Mouse (Mus musculus) spleen, postnatal 36 days (tissue): ENCODE results near the gene B3galt1.

Source experiments
- DNase-seq, 2 experiments: peaks; one replicate each; pipeline ENCODE4 v3.0.0; 2022; ENCODE audit warnings: low spot score in 2 of 2, mixed read lengths in 1 of 2

The B3galt1 gene

DNA sequence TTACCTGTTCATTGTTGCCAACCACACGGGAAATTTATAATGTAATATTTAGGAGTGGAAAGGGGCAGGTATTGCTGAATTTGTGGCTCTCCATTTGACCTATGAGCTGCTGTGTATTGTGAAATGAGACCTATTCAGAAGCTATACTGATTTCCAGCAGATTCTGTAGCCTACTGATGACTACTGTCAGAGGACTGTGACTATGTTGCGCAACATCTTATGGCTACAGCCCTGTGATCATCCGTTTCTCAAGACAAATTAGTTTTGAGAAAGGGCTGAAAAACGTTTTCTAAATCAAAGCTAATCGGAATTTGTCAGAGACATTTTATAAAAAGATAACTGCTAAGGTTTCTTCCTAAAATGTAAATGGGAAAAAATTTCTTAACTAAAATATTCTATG is 158.6 kb downstream of the B3galt1 start:
- DNase-seq, result no peak

DNA sequence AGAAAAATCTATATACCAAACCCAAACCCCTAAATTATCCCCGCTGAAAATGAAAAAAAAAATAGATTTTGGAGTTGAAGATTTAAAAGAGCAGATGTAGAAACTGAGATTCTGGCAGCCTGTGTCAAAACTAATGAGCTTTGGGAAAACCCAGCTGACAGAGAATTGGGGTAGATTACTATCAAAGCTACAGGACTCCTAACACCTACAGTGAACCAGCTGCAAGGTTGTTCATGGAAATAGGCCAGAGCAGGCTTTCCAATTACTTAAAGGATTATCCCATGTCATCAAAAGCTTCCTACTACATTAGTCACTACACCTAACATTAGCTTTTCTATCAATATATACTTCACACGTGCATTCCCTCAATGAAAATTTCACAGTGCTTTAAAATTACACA is 165.1 kb downstream of the B3galt1 start:
- no peak for DNase-seq

DNA sequence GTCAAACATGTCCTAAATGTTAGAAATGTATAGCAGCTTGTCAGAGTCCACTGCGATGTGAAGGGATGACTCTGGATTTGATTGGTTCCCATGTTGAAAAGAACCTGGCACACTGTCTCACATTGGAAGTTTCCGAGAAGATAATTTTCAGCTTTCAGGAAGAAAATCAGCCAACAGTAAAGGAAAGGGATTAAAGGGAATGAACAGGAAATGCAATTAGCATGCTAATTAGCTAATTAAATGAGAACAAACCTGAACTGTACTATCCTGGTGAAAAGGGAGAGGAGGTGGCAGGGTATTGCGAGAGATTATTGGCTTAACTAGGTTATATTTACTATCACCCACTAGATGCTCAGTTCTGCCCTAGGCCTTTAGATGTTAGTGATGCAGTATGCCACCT is 185.9 kb downstream of the B3galt1 start:
- DNase-seq, result no peak

DNA sequence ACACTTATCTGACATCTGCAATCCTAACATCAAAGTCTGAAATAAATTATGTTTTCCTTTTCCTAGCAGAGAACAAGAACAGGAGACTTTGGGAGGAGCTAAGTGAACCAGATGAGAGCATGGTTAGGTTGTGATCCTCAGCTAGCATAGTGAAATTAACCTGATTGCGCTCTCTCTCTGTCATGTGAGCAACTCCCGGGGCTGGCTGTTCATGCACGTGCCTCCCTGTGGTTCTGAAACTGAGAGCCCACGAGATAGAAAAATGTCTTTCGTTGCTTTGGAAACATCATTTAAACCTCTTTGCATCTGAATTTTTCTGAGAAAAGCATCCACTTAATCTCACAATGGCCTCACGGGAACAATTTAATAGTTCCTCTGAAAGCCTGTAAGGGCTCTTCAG is 190.8 kb downstream of the B3galt1 start:
- no peak for DNase-seq

DNA sequence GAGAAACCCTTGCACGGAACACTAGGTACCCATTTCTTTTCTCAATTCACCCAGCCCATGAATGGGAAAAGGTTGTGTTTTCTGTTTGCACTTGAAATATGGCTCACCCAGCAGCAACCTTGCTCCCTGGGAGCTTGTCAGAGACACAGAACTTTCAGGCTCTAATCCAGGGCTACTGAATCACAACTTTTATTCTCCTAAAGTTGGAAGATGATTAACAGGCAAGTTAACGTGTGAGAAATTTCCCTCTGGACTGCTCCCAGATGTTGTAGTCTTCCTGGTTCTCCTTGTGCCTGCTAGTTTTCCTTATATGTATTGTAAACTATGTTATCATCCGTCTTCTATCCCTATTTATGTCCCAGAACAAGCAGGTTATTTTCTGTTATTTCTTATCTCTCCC is 221.9 kb downstream of the B3galt1 start:
- DNase-seq, result no peak

DNA sequence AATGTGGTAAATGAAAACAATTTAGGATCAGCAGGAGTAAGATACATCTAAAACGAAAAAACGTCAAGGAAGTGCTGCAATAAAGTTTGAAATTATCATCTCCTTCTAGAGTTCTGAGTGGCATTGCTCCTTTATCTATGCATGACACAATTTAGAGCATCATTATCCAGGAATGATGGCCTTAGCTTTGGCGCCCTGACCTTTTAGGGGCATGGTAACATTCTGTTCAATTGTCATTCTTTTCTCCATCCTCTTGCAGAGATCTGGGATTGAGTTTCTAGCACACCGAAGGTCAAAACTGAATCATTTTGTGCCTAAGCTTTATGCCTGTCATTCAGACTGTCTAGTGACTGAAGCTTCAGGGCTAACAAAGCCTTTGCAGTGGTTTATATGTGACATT is 231.9 kb downstream of the B3galt1 start:
- no peak for DNase-seq

DNA sequence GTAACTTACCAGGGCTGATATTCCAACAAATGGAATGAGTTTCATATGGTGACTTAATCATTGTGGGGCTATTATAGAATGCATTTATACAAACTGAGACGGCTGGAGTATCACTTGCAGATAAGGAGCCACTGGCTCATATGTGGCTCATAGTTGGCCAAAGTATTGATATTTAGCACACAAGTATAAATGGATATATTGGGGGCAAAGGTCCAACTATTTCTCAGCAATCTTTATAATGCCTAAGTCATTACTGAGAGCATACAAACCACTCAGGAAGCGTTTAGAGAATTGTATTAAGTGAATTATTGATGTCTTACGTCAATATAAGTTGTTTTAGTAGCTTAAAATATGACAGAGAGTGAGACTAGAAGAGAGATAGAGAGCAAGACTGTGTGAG is 234.3 kb downstream of the B3galt1 start:
- DNase-seq, result no peak

DNA sequence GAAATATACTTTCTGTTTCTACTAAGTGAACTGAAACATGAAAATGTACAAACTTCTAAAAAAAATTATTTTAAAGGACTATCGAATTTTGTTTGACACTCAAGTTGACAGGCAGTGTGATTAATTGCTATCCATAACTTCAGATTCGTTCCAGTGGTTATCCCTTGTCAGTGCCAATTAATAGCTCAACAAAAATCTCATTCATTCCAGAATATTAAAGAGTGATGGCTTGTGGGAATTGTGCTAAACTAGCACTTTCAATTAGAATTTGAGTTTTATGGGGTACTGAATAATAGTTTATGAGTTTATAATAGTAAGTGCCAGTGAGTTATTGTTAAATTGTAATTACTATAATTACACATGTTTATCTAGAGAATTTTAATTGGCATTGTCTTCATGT is 250.5 kb downstream of the B3galt1 start:
- DNase-seq, result no peak

DNA sequence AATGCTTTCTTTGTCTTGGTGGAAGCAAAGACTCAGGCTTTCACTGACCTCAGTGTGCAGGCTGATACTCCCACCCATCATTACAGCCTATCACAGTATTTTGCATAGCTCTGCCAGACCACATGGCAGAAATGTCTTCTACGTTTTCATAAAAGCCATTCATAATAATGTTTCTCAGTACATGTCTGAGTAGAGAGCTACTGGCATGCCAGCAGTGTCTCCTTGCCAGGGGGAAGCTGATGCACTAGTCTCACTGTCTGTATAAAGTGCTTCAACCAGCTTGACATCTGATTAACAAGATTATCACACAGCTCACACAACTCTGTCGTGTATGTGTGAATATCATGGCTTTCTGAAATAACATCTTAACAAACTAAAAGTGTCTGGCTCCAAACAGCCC is 252.3 kb downstream of the B3galt1 start:
- no peak for DNase-seq

DNA sequence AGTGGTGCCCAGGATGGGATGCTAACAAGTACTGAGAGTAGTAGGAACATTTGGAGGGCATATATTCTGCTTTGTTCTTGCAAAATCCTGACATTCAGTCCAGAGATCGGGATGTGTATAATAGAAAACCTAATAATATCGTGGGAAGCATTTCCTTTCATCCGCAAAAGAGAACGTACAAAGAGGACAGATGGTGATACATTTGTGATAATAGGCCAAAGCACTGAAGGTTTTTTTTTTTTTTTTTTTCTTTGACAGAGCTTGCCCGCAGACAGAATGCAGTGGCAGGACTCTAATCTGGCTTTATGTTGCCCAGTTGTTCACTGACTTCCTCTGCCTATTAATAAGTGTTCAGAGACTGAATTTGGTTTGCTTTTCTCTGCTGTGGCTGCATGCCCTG is 256.7 kb downstream of the B3galt1 start:
- DNase-seq, result no peak

DNA sequence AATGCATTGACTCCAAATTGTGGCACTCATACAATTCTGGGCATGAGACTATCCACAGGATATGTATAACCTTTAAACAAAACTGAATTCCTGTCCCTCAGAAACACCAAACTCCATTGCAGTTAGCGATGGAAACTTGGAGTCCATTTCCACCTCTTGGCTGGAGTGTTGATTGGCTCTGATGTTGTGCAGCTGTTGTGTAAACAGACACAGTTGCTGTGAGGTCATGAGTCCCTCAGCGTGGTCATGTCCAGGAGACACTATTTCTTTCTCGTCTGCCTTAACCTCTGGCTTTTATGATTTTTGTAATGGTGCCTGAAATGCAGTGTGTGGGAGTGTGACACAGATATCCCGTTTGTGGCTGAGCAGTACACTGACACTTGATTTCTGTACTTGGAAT is 262.0 kb downstream of the B3galt1 start:
- no peak for DNase-seq

DNA sequence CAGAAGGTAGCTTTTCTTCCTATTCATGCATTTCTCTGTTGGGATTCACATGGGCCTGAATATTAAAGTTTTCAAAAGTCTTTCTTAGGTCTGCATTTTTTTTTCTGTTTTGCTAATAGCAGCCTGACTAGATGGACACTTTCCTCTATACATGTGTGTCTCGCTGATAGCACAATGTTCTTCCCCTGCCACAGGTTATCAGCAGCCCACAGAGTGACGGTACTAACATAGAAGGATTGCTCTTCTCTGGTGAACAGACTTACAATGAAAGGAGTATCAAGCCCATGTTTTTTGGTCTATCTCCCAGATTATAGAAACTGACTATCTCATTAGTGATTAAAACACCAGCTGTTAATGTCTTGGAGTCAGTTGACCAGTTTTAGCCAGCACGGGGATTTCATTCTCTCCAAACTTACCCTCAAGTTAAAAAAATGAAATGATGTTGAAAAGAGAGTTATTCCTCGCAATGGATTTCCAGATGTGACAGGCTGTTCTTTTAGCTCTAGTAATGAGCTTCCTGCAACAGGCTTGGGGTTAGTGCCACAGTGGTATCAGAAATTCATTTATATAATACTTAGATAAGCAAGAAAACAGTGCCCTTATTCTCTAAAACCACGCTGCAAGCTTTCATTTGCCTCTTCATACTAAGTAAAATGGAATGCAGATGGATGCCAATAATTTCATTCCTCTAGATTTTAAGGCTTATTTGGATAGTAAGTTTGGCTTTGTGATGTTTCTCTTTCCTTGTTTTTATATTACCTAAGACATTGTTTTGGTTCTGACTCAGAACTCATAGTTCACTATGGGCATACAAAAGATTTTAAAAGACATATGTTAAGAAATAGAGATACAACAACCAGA is 263.6 kb downstream of the B3galt1 start:
- no peak for DNase-seq

DNA sequence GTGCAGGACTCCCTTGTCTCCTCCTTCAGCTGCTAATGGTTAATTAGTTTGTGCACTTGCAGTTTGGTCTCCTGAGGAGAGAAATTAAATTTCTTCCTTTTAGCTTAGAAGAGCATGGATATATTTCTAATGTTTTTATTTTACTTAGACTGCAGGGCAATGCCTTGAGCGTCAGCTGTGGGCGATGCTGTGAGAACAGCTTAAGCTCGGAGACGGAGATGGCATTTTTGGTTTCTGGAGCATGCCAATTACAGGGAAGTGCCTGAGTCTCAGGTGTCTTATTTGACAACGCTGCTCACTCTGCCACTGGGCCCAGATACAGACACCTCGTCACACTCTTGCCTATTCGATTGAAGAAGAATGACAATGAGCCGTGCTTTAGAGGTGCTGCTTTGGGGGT is 282.1 kb downstream of the B3galt1 start:
- no peak for DNase-seq

DNA sequence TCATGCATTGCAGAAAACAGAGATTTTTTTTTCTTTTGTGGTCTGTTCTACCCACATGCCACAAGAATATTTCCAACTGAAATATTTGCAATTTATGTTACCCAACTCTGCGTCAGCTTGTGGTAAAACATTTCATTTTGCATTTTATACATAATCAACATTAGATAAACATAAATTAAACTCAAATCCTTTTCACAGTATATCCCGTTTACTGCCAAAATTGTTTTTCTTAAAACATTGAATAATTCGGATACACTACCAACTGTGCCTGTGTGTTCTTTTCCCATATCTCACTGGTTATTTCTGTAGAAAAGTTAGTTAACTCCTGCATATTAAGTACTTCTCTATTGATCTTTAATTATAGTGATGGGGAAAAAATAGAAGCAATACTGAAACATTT is 285.1 kb downstream of the B3galt1 start:
- DNase-seq, result no peak

DNA sequence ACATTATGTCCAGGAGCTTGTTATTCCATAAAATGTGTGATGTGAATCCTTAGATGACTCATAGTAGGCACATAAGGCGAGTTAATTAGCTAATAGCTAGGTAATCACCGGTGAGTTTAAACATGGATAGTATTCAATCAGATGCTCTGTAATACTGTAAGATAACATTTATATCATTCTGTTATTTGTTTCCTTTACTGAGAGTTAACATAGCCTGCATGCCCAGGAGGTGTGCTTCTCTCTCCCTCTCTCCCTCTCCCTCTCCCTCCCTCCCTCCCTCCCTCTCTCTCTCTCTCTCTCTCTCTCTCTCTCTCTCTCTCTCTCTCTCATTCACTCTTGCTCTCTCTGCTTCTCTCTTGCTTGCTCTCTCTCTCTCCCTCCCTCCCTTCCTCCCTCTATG is 292.7 kb downstream of the B3galt1 start:
- no peak for DNase-seq

DNA sequence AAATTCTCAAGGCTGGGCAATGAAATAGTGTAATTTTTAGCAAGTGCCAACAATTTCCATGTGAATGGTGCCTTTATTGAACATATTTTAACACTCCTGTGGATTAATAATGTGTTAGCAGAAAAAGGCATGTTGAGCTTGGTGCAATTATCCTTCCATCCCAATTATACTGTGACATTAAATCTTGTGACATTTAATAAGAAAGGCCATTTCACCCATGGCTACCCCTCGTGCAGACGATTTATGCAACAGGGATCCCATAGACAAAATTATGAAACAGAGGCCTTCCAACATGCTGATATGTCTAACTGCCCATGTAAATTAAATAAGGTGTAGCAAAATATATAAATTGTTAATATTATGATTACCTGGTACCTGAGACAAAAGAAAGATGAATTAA is 293.3 kb downstream of the B3galt1 start:
- no peak for DNase-seq

DNA sequence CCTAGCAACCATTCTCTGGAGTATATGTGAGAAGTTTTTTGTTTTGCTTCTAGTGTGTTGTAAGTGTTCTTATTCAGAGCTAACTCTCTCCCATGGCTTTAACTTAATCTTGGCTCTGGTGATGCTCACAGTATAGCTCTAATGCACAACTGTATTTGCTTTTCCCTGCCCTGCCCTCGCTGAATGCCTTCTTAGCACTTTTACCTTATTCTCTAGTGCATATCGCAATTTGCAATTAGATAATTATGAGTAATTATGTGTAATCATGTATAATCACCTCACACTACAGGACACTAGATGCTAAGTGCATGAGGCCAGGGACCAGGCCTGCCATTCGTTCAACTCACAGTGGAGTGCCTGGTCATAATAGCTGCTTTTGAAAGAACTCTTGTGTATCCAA is 307.7 kb downstream of the B3galt1 start:
- no peak for DNase-seq

DNA sequence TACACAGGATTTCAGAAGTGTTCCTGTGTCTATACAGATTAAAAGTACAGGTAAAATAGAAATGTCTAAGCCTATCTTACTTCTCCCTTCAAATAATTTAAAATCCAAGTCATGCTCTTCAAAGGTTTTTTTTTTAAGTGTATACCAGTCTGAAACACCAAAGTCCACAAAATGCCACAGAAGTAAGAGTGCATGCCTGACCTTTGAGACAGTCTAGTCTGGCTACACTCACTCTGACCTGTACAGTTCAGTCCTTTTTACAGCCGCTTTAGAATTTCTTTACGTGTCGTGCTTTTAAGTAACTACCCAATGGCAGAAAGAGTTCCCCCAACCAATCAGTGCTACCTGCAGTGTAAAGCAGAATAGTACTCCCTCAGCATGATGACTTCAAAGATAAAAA is 314.2 kb downstream of the B3galt1 start:
- no peak for DNase-seq

DNA sequence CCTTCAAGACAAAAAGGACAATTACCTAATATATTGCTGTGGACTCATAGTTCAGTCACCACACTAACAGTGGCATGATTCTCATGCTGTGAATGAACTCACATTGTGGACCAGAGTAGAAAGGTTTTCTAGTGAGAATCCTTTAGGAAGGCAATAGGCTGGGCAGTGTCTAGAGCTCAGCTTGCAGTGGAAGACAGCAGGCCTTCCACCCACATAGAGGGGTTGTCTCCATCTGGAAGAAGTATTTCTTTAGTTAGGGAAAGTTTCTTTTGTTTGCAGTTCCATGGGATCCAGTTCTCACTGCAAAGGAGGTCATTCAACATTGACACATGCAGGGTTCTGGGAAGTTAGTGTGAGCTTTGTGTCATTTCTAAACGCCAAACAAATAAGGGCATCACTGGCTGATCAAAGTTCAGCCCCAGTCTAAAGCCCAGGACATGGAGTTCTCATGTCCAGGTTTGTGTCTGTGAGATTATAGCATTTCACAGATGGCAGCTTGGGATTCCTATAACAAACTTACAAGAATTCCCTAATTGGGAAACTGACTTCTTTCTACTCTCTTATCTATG is 316.1 kb downstream of the B3galt1 start:
- DNase-seq, result no peak

DNA sequence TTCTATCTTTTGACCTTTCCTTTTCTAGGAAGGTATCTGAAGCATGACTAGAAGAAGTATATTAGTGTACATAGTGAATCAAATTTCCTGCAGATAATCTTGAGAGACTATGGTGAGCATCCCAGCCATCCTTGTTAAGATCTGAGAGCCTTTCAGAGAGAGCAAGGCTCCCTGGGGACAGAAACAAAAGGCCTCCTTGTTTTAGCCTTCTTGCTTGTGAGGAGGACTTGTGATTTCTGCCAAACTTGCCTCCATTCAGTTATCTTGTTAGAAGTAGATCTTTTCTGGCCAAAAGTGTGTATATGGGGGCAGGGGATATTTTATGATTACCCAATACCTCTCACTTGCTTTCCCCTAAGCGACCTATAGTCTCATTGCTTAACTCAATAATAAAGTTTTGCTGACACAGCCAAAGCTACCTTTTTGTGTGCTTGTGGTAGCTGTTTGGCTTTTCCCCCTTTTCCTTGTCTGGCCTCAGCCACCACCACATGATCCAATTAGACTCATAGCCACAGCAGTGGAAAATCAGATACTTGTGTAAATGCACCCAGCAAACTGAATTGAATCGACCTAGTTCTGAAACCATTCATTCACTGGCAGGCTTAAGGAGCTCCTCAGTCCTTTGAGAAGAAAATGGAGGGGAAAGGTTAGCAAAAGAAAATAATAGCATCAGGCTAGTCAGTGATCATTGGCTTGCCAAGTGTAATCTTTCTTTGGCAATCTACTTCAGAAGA is 332.5 kb downstream of the B3galt1 start:
- no peak for DNase-seq

DNA sequence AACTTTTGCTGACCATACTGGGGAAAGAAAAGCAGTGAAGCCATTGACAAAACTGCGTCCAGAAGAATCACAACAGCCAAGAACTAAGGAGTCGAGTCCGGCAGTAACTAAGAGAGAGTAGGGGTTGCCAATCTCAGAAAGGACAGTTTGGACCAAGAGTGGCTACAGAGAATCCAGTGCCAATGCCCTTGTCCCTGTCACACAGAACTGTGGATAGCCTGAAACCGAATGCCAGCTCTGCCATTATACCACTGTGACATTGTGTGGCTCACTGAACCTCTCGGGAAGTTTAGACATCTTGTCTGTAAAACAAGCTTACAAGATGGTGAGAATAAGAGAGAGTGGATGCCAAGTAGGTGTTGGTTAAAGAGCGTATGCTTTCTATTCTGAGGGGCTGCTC is 335.9 kb downstream of the B3galt1 start:
- no peak for DNase-seq

DNA sequence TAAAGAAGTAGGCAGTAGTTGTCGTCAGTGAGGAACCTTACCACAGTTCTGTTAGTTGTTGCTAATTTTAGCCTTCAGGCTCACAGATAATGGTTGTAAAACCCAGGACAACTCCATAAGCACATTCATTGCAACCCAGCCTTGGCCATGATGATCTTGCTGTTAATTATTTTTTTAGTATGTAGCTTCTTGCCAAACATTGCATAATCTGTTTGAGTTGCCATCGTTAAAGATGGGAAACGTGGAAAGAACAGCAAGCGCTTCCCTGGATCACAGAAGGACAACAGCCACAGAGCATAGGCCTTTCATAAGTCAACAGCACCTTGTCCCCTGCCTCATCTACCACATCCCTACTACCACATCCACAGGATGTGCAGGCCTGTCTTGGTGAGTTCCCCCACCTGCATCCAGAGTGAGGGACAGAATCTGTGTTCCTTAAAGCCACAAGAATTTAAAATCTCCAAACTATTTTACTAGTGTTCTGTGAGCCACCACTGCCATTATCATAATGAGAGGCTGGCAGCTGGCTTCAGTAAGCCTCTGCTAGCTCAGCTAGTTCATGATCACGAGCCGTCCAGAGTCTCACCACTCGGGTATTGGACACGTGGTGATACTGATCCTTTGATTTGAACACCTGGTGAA is 337.1 kb downstream of the B3galt1 start:
- no peak for DNase-seq

DNA sequence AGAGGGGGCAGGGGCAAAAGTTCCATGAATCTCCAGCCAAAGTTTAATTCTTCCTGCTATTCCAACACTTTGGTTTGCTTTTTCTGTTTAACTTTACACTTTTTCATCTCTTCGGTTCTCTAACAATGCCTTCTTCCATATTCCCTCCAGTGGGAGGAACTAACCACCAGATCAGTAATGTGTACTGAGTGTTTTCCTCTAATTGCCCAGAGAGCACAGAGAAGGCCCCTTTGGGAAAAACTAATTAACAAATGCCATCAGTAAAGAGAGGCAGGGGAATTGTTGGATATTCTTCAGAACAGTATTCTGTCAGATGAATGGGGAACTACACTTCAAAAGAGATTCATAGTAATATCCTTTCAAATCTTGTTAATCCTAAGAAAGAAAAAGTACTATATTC is 338.1 kb downstream of the B3galt1 start:
- no peak for DNase-seq
